Mouse (Mus musculus) embryonic facial prominence, embryonic 11.5 days (tissue): Measurements from ENCODE around the gene Onecut3. TPM values are rescaled to one million over a fixed set of nuclear protein-coding genes. Genes with fewer than 3 reads are reported as not detected.

ENCODE experiments used
- ATAC-seq: fragments of 200-750 bp; cut with Nextera tagmentation; replicated peaks from 2 replicates; pipeline ENCODE4 v1.8.0; 2017; ENCODE audit warnings: low read depth; ENCODE audit not compliant: insufficient number of reproducible peaks, low FRiP score, low TSS enrichment
- DNase-seq: peaks from one replicate; pipeline ENCODE4 v3.0.0-alpha.2; 2015; ENCODE audit warnings: low spot score
- H3K27ac ChIP-seq: fragments of 300-500 bp; sonication (generic); replicated peaks from 2 replicates; pipeline ENCODE4 v1.5.1; 2014; ENCODE audit warnings: mild to moderate bottlenecking, low read depth, low read length, control low read depth
- H3K27me3 ChIP-seq: fragments of 300-500 bp; sonication (generic); 2 replicates; pipeline ENCODE4 v1.6.1; 2014; ENCODE audit warnings: mild to moderate bottlenecking, low read length, moderate library complexity, mixed read lengths; ENCODE audit not compliant: control insufficient read depth, insufficient read depth
- H3K36me3 ChIP-seq: fragments of 300-500 bp; sonication (generic); replicated peaks from 2 replicates; pipeline ENCODE4 v1.6.1; 2014; ENCODE audit warnings: low read depth, mild to moderate bottlenecking, low read length, moderate library complexity, mixed read lengths; ENCODE audit not compliant: control insufficient read depth, insufficient read depth
- H3K4me1 ChIP-seq: fragments of 300-500 bp; sonication (generic); 2 replicates; pipeline ENCODE4 v1.6.1; 2014; ENCODE audit warnings: low read length, mixed read lengths; ENCODE audit not compliant: control insufficient read depth, insufficient read depth
- H3K4me2 ChIP-seq: fragments of 300-500 bp; sonication (generic); 2 replicates; pipeline ENCODE4 v1.6.1; 2014; ENCODE audit warnings: low read depth, mild to moderate bottlenecking, control low read depth, low read length, moderate library complexity
- H3K4me3 ChIP-seq: fragments of 300-500 bp; sonication (generic); 2 replicates; pipeline ENCODE4 v1.5.1; 2014; ENCODE audit warnings: low read depth, low read length, control low read depth
- H3K9ac ChIP-seq: fragments of 300-500 bp; sonication (generic); replicated peaks from 2 replicates; pipeline ENCODE4 v1.6.1; 2014; ENCODE audit warnings: mild to moderate bottlenecking, control low read depth, low read length
- H3K9me3 ChIP-seq: fragments of 300-500 bp; sonication (generic); replicated peaks from 2 replicates; pipeline ENCODE4 v1.6.1; 2016; ENCODE audit warnings: mild to moderate bottlenecking, low read length, inconsistent platforms, mixed read lengths; ENCODE audit not compliant: control insufficient read depth
- WGBS: fragments of 180-500 bp; shearing (Covaris S2); extraction: QIAGEN DNeasy Blood & Tissue Kit; methylation state at CpG from one replicate; pipeline ENCODE4 v1.1.7; 2014; 5-methylcytosine and 5-hydroxymethylcytosine counted together
- polyA plus RNA-seq: library from polyadenylated mRNA; unstranded; fragments of >200 nt; fragmentation: Nextera tagmentation; extraction: Ambion mirVana; gene quantifications from 2 replicates; pipeline ENCODE4 v1.2.1, GENCODE M21; 2014

Onecut3 gene
- 0.22 and 0.43 TPM in 2 replicates for polyA plus RNA-seq

DNA sequence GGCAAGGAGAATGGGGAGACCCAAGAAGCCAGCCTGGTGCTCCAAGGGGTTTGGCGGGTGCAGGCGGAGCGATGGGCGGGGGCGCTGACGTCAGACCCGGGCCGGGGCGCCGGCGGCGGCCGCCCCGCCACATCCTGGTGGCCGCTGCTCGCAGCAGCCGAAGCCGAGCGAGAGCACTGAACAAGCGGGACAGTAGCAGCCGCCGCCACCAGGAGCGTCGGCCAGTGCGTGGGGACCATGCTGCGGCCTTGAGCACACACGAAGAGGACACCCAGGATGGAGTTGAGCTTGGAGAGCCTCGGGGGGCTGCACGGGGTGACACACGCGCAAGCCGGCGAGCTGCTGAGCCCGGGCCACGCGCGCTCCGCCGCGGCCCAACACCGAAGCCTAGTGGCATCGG is at the start of gene Onecut3:
Onecut3 (plus strand) TSS at position 104 of the 400 bp plus-strand sequence.
- peaks cover 99% of the 10 kb centered on the region for H3K27me3 ChIP-seq
- H3K4me1 ChIP-seq, result peaks cover 10% of the 10 kb centered on the region
- no peak within 1 kb of the TSS for H3K27ac ChIP-seq
- WGBS, result under 1% methylated on average over 41 of the region's 42 CpGs
- H3K9me3 ChIP-seq, result no peaks in the 10 kb centered on the region
- ATAC-seq, result peak; percentile 22; the same call in 1 of the 2 replicates
- peak within 1 kb of the TSS; percentile 58 for H3K4me2 ChIP-seq
- no peak within 1 kb of the TSS; the same call in 1 of the 2 replicates for H3K9ac ChIP-seq
- DNase-seq, result peak; percentile 59
- no peaks in the 10 kb centered on the region for H3K36me3 ChIP-seq
- H3K4me3 ChIP-seq, result peak within 1 kb of the TSS; percentile 35

DNA sequence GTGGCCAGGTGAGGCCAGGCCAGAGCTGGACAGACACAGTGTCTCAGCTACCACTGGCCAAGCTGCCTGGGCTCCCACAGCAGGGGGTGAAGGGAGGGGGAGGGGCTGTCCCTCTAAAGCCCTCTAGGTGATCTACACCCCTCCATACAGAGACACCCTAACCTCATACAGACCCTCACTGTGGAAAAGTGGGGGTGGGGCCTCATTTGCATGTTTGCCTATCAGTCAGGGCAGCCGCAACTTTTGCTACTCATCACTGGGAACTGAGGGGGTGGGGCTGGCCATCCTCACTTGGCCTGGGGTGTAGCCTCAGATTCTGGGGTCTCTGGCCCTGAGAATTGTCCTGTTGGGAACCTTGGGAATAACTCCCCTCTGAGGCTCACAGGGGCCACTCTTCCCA is 49.6 kb upstream of the Onecut3 start:
- Histone ChIP-seq H3K4me3 (no peak overlapping the region), H3K4me1 (no peaks in the 10 kb centered on the region), H3K9me3 (no peaks in the 10 kb centered on the region), H3K36me3 (no peaks in the 10 kb centered on the region), H3K27ac (no peak overlapping the region), H3K4me2 (no peak overlapping the region), H3K27me3 (peaks cover 2% of the 10 kb centered on the region; the same call in 1 of the 2 replicates), H3K9ac (no peak overlapping the region)
- DNase-seq (no peak), ATAC-seq (no peak)
- WGBS, result 23% methylated on average over 1 of the region's 1 CpGs

DNA sequence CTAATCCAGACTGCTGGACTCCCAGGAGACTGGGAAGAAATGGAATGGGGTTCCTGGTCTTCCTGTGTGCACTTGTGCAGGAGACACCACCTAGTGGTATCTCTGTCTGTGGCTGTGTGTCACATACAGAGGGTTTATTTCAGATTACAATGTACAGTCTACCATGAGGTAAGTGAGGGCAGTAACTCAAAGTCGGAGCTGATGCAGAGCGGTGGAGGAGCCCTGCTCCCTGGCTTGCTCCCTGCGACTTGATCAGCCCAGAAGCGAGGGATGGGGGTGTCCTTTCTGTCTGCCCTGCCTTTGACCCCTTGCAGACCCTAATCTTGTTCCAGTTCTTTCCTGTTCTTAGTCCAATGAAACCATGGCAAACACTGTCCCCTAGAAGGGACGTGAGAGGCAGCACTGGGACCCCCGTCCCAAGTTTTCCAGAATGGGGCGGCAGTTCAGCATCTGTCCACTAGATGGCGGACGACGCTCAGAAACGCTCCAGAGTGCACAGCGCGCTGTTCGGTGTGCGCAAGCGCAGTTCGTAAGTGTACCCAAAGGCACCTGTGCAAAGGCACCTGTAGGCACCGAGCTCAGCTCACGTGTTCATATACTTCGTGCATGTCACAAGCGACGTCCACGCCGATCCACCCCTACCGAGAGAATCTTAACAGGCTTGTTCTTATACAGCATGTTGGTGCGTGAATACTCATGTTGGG is 48.6 kb upstream of the Onecut3 start:
- DNase-seq (peak; percentile 89), ATAC-seq (peak; percentile 75)
- Histone ChIP-seq H3K4me2 (no peak overlapping the region), H3K9me3 (no peaks in the 10 kb centered on the region), H3K4me3 (no peak overlapping the region), H3K9ac (no peak overlapping the region), H3K27ac (no peak overlapping the region), H3K36me3 (no peaks in the 10 kb centered on the region), H3K4me1 (no peaks in the 10 kb centered on the region), H3K27me3 (peaks cover 2% of the 10 kb centered on the region; the same call in 1 of the 2 replicates)
- WGBS, result 7% methylated on average over 26 of the region's 26 CpGs

DNA sequence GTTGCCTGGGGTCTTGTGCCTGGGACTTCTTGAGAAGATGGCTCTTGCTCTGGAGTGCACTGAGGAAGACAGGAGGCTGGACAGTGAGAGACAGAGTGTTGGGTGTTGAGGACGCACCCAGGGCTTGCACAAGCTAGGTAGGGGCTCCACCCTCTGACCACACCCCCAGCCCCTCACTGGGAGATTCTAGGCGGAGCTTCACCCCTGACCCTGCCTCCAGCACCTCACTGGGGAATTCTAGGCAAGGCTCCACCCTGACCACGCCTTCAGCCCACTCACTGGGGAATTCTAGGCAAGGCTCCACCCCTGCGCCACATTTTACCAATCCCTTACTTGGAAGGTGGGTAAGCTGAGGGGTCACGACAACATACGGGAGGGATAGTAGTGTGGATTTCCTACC is 44.0 kb upstream of the Onecut3 start:
- Histone ChIP-seq H3K4me3 (no peak overlapping the region), H3K27ac (no peak overlapping the region), H3K27me3 (no peaks in the 10 kb centered on the region), H3K4me2 (no peak overlapping the region), H3K9ac (no peak overlapping the region), H3K9me3 (no peaks in the 10 kb centered on the region), H3K4me1 (no peaks in the 10 kb centered on the region), H3K36me3 (no peaks in the 10 kb centered on the region)
- DNase-seq, result no peak
- ATAC-seq, result no peak
- WGBS, result 2% methylated on average over 6 of the region's 6 CpGs

DNA sequence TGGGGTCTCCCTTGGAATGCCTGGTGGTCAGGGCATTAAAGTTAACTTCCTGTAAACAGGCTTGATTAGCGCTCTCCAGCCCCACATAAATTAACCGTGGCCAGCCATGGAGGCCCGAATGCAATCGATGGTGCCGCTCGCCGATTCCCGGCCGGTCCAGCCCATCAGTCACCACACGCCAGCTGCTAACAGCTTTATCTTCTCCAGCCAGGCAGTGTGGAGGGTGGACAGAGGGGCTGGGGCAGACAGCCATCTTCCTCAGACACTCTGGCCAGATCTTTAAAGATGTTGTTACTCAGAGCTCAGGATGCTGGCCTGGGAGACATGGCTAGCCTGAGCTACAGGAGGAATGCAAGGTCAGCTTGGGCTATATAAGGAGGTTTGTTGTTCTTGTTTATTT is 41.0 kb upstream of the Onecut3 start:
- ATAC-seq, result no peak
- 81% methylated on average over 10 of the region's 10 CpGs for WGBS
- H3K4me1 ChIP-seq, result no peaks in the 10 kb centered on the region
- no peak overlapping the region for H3K9ac ChIP-seq
- no peak overlapping the region for H3K4me2 ChIP-seq
- H3K4me3 ChIP-seq, result no peak overlapping the region
- no peaks in the 10 kb centered on the region for H3K27me3 ChIP-seq
- no peaks in the 10 kb centered on the region for H3K9me3 ChIP-seq
- no peak overlapping the region for H3K27ac ChIP-seq
- no peak for DNase-seq
- H3K36me3 ChIP-seq, result no peaks in the 10 kb centered on the region

DNA sequence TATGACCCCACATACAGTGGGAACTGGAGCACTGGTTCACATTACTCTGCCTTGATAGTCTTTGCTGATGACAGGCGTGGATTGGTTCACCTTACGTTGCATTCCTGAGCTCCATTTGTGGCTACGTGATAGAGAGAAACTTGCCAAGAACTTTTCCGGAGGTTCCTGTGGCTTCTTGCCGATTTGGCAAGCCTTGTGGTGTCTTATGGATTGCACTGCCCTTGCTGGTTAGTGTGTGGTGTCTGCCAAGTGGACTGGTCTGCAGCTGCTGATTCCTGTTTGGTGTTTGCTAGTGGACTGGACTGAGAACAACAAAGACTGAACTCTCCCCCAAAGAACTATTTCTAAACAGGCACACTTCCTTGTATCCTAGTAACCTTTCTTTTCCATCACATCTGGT is 39.9 kb upstream of the Onecut3 start:
- no peak overlapping the region for H3K27ac ChIP-seq
- no peak overlapping the region for H3K9ac ChIP-seq
- H3K4me1 ChIP-seq, result no peaks in the 10 kb centered on the region
- DNase-seq, result no peak
- no peaks in the 10 kb centered on the region for H3K36me3 ChIP-seq
- WGBS, result 82% methylated on average over 5 of the region's 5 CpGs
- no peaks in the 10 kb centered on the region for H3K9me3 ChIP-seq
- H3K4me2 ChIP-seq, result no peak overlapping the region
- no peak overlapping the region for H3K4me3 ChIP-seq
- H3K27me3 ChIP-seq, result no peaks in the 10 kb centered on the region
- ATAC-seq, result no peak

DNA sequence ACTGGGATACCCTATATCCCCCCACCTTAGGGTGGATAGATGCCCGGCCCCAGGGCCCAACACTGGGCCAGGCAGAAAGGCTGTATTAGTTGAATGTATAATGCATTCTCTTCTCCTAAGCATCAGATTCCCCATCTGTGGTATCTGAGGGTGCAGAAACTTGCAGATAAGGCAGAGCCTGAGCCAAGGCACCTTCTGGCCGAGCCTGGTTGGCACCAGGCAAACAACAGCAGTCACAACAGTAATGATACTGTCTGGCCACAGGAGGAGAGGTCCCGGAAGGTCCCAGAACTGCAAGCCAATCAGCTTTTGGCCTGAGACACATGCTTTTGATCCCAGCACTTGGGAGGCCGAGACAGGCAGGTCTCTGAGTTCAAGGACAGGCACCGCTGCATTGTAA is 38.9 kb upstream of the Onecut3 start:
- Histone ChIP-seq H3K9me3 (no peaks in the 10 kb centered on the region), H3K4me3 (no peak overlapping the region), H3K27me3 (no peaks in the 10 kb centered on the region), H3K36me3 (no peaks in the 10 kb centered on the region), H3K9ac (no peak overlapping the region), H3K4me2 (no peak overlapping the region), H3K27ac (no peak overlapping the region), H3K4me1 (no peaks in the 10 kb centered on the region)
- whole genome bisulfite sequencing, result 88% methylated on average over 5 of the region's 5 CpGs
- ATAC-seq (no peak), DNase-seq (no peak)

DNA sequence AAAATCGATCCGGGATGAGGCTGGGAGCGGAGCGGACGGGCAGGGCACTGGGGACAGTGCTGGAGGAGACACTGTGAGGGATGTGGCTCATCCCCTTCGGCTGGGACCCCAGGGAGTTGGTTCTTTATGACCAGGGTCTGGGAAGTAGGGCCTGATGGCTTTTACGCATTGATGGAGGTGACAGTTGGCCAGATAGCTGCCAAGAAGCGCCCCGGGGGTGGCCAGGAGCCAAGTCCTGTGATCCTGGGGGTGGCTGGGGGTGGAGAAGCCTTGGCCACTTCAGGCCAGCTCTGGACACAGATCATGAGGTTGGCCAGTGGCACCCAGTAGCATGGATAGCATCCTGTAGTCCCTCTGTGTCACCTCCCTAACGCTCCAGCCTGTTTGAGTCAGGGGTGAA is 35.4 kb upstream of the Onecut3 start:
- Histone ChIP-seq H3K4me3 (no peak overlapping the region), H3K27ac (no peak overlapping the region), H3K9me3 (no peaks in the 10 kb centered on the region), H3K4me2 (no peak overlapping the region), H3K27me3 (no peaks in the 10 kb centered on the region), H3K36me3 (no peaks in the 10 kb centered on the region), H3K9ac (no peak overlapping the region), H3K4me1 (no peaks in the 10 kb centered on the region)
- ATAC-seq (no peak), DNase-seq (no peak)
- 90% methylated on average over 10 of the region's 10 CpGs for WGBS
